Mouse (Mus musculus) limb, embryonic 13.5 days (tissue): ENCODE measurements at regions not wholly inside any gene's neighbourhood (a gene's known extent, or its start where the extent isn't known, plus 50 kb on each side); places are given as distances from the start of the nearest gene placed in this dataset.

Experiments used
- ATAC-seq: fragments of 200-750 bp; cut with Nextera tagmentation; 2 replicates; pipeline ENCODE4 v1.8.0; 2017; ENCODE audit warnings: low read depth, moderate number of reproducible peaks, moderate TSS enrichment; ENCODE audit not compliant: low FRiP score
- H3K27ac ChIP-seq: fragments of 300-500 bp; sonication (generic); 2 replicates; pipeline ENCODE4 v1.5.1; 2015; ENCODE audit warnings: inconsistent platforms, mild to moderate bottlenecking, moderate library complexity
- H3K27me3 ChIP-seq: fragments of 300-500 bp; sonication (generic); 2 replicates; pipeline ENCODE4 v1.6.1; 2015; ENCODE audit warnings: mild to moderate bottlenecking, inconsistent platforms
- H3K36me3 ChIP-seq: fragments of 300-500 bp; sonication (generic); 2 replicates; pipeline ENCODE4 v1.6.1; 2015; ENCODE audit warnings: inconsistent platforms, mild to moderate bottlenecking, moderate library complexity
- H3K4me1 ChIP-seq: fragments of 300-500 bp; sonication (generic); 2 replicates; pipeline ENCODE4 v1.6.1; 2015; ENCODE audit warnings: inconsistent platforms
- H3K4me2 ChIP-seq: fragments of 300-500 bp; sonication (generic); replicated peaks from 2 replicates; pipeline ENCODE4 v1.6.1; 2015; ENCODE audit warnings: inconsistent platforms, mild to moderate bottlenecking, moderate library complexity
- H3K4me3 ChIP-seq: fragments of 300-500 bp; sonication (generic); 2 replicates; pipeline ENCODE4 v1.5.1; 2015; ENCODE audit warnings: moderate library complexity, mild to moderate bottlenecking, inconsistent platforms
- H3K9ac ChIP-seq: fragments of 300-500 bp; sonication (generic); 2 replicates; pipeline ENCODE4 v1.6.1; 2015; ENCODE audit warnings: mild to moderate bottlenecking, inconsistent platforms
- H3K9me3 ChIP-seq: fragments of 300-500 bp; sonication (generic); 2 replicates; pipeline ENCODE4 v1.6.1; 2016; ENCODE audit warnings: inconsistent platforms
- WGBS: fragments of 180-500 bp; shearing (Covaris S2); methylation state at CpG from one replicate; pipeline ENCODE4 v1.1.7; 2015; 5-methylcytosine and 5-hydroxymethylcytosine counted together

DNA sequence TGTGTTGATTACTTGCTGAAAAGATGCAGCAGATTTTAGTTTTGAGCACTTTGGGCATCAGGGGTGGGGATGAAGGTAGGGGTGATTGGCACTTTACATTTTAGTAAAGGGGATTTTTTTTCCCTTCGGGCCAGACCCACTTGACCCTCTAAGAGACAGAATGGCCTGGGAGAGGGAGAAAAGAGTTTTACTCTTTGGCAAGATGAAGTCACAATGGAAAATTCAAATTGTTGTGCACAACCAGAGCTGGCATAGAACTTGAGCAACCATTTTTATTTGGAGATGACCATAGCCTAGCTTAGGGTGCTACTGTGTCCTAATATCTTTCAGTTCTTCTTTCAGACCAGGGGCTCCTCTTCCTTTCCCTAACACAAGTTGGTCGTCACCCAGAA, 88.5 kb upstream of the Ssbp2 start:
- H3K27ac ChIP-seq: peak overlapping the region; percentile 100
- peaks cover 70% of the 10 kb centered on the region for H3K4me1 ChIP-seq
- peak overlapping the region; percentile 43 for H3K4me3 ChIP-seq
- H3K27me3 ChIP-seq: no peaks in the 10 kb centered on the region
- WGBS: 17% methylated on average over 2 of the region's 2 CpGs
- 0 out of 2 replicates have a peak overlapping the region, but pooled peaks have one; percentile 73 for H3K9ac ChIP-seq
- ATAC-seq: no peak
- peak overlapping the region; percentile 77 for H3K4me2 ChIP-seq
- H3K9me3 ChIP-seq: no peaks in the 10 kb centered on the region
- H3K36me3 ChIP-seq: no peaks in the 10 kb centered on the region

DNA sequence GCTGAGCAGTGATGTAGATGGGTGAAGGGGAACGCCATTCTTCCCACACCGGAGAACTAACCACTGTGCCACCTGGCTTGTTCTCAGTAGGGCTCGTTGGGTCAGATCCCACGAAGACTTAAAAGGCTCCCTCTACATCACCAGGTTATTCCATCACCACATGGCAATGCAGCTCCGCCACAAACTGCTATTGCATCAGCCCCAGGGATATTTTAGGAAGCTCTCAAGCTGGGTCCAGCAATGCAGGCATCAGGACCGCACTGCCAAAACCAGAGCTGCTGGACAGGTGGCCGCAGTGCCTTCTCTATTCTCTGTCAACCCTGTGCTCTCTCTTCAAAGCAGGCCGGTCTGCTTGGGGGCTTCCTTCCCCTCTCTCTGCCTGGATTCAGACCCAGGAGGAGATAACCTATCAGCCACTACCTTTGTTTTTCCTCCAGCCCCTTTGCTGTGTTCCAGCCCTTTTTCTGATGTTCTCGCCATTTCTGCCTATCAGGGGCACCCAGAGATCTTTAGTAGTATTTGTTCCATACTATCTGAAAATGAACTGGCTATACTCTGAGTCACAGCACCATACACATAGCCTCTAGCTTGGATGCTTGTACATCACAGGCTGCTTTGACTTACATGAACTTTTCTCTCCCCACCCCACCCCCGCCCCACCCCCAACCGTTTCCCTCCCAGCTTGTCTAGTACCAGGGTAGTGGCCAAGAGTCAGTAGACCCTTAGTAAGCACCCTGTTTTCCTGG, 87.8 kb upstream of the Ssbp2 start:
- H3K9me3 ChIP-seq: no peaks in the 10 kb centered on the region
- H3K36me3 ChIP-seq: no peaks in the 10 kb centered on the region
- peak overlapping the region; percentile 77; the same call in 1 of the 2 replicates for H3K4me2 ChIP-seq
- 52% methylated on average over 11 of the region's 11 CpGs for WGBS
- H3K9ac ChIP-seq: no peak overlapping the region
- peaks cover 65% of the 10 kb centered on the region for H3K4me1 ChIP-seq
- H3K27me3 ChIP-seq: no peaks in the 10 kb centered on the region
- H3K4me3 ChIP-seq: no peak overlapping the region
- ATAC-seq: no peak
- H3K27ac ChIP-seq: peak overlapping the region; percentile 100

DNA sequence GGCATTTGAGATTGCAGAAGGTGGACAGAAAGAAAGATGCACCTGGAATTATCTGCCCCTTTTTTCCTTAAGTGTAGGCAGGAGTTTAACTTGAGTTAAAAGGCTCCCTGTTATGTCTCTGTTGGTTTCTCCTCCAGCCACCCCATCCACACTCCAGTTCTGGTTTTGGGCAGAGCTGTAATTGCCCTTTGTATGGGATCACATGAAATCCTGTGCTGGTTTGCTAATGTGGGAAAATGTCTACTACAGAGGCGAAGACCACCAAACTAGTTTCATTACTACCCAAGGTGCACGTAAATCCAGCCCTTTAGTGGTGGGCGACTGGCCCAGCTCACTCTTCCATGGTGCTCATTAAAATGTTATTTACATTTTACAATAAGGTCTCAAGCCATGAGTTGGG, 85.9 kb upstream of the Ssbp2 start:
- ATAC-seq: peak; percentile 73
- Histone ChIP-seq H3K4me1 (peaks cover 54% of the 10 kb centered on the region), H3K4me2 (peak overlapping the region; percentile 39), H3K9ac (no peak overlapping the region), H3K36me3 (no peaks in the 10 kb centered on the region), H3K27ac (peak overlapping the region; percentile 83), H3K4me3 (no peak overlapping the region), H3K9me3 (no peaks in the 10 kb centered on the region), H3K27me3 (no peaks in the 10 kb centered on the region)
- 9% methylated on average over 3 of the region's 3 CpGs for WGBS

DNA sequence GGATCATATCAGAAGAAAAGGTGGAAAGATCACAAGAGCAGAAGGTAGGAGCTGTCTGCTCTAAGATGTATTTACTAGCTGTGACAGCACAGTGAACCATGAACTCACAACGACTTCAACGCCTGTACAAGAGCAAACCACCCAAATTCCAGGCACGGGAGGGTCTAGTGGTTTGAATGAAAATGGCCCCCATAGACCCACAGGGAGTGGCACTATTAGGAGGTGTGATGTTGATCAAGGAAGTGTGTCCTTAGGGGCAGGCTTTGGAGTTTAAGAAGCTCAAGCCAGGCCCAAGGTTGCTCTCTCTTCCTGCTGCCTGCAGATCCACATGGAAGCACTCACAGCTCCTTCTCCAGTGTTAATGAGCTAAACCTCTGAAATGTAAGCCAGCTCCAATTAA, 83.5 kb upstream of the Ssbp2 start:
- 71% methylated on average over 3 of the region's 3 CpGs for WGBS
- Histone ChIP-seq H3K4me1 (peaks cover 40% of the 10 kb centered on the region), H3K36me3 (no peaks in the 10 kb centered on the region), H3K4me2 (no peak overlapping the region), H3K27ac (no peak overlapping the region), H3K9me3 (no peaks in the 10 kb centered on the region), H3K4me3 (no peak overlapping the region), H3K27me3 (no peaks in the 10 kb centered on the region), H3K9ac (no peak overlapping the region)
- no peak for ATAC-seq

DNA sequence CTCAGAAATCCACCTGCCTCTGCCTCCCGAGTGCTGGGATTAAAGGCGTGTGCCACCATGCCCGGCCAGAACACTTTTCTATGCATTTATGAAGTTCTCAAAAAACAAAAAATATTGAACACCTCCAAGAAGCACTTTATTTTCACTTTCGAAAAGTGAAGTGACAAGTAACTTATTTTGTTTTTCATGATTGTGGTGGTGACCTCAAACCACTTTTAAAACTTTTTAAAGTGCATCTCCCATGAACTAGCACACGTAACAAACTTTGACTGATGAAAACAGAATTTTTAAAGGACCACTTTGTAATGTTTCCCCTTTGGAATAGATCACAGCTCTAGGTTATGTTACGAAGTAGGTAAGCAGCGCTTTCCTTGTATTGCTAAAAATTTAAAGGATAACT, 82.7 kb upstream of the Ssbp2 start:
- H3K9me3 ChIP-seq: no peaks in the 10 kb centered on the region
- H3K9ac ChIP-seq: no peak overlapping the region
- no peak overlapping the region for H3K27ac ChIP-seq
- no peak overlapping the region for H3K4me3 ChIP-seq
- H3K4me1 ChIP-seq: peaks cover 31% of the 10 kb centered on the region
- no peak overlapping the region for H3K4me2 ChIP-seq
- H3K27me3 ChIP-seq: no peaks in the 10 kb centered on the region
- no peaks in the 10 kb centered on the region for H3K36me3 ChIP-seq
- ATAC-seq: no peak
- WGBS: 88% methylated on average over 7 of the region's 7 CpGs

DNA sequence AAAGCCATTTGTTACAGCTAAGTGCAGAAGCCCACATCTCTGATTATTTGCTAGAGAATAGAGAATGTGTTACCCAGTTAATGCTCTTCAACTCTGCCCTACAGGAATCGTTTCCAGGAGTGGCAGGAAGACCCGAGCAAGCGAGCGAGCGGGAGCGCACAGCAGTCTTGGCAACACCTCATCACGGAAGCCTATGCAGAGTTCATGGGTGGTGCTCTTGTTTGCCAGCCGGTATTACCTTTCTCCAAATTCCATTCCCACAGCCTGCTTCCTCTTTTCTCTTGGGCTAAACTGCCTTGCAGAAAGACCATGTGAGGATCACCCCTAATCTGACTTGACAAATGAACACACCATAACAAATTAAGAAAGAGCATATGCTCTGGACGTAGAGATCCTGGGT, 82.1 kb upstream of the Ssbp2 start:
- no peak overlapping the region for H3K4me2 ChIP-seq

DNA sequence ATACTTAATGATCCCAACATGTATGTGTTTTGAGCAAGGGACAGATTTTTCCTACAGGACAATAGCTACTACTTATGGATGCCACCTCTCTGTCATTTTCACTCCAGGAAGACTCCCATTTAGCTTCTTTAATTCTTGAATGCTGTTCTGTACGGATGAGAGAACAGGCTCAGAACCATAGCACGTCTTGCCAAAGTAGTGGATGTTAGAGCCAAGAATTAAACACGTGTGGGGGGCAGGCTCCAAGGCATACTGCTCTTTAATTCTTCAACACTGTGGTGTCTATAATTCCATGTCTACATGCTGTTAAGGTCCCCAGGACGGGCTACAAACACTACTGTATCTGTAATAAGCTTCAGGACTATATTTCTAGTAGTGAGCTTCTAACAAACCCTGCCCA, 74.7 kb upstream of the Ssbp2 start:
- H3K27me3 ChIP-seq: no peaks in the 10 kb centered on the region
- H3K4me3 ChIP-seq: no peak overlapping the region
- no peak overlapping the region for H3K4me2 ChIP-seq
- no peaks in the 10 kb centered on the region for H3K36me3 ChIP-seq
- H3K27ac ChIP-seq: no peak overlapping the region
- peaks cover 16% of the 10 kb centered on the region; the same call in 1 of the 2 replicates for H3K4me1 ChIP-seq
- WGBS: 73% methylated on average over 4 of the region's 4 CpGs
- H3K9ac ChIP-seq: no peak overlapping the region
- H3K9me3 ChIP-seq: no peaks in the 10 kb centered on the region
- no peak for ATAC-seq

More for the DNA sequence above, 82.1 kb upstream of the Ssbp2 start:
- ATAC-seq: no peak
- no peaks in the 10 kb centered on the region for H3K36me3 ChIP-seq
- peaks cover 26% of the 10 kb centered on the region for H3K4me1 ChIP-seq
- no peak overlapping the region for H3K27ac ChIP-seq
- H3K4me3 ChIP-seq: no peak overlapping the region
- H3K9ac ChIP-seq: no peak overlapping the region
- WGBS: 69% methylated on average over 9 of the region's 9 CpGs
- no peaks in the 10 kb centered on the region for H3K9me3 ChIP-seq
- no peaks in the 10 kb centered on the region for H3K27me3 ChIP-seq

DNA sequence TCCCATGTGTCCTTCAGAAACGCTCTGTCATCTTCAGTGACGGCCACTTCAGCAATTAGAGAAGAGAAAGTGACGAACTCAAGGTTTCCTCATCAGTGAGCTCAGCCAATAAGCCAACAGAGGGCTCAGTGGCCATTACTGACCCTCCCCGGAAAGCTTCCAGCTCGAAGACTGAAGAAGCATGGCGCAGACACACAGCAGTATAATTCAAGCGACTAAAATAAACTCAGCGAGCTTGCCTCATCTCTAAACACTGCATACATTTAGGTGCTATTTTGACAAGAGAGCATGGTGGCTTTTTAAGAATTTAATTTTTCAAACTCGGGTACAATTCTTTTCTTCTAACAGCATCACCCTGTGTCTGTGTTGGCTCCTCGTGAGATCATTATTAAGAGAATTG, 72.2 kb upstream of the Ssbp2 start:
- peaks cover 20% of the 10 kb centered on the region for H3K4me1 ChIP-seq
- ATAC-seq: no peak
- H3K36me3 ChIP-seq: no peaks in the 10 kb centered on the region
- no peak overlapping the region for H3K9ac ChIP-seq
- H3K9me3 ChIP-seq: no peaks in the 10 kb centered on the region
- H3K27me3 ChIP-seq: no peaks in the 10 kb centered on the region
- 58% methylated on average over 10 of the region's 10 CpGs for WGBS
- no peak overlapping the region for H3K4me2 ChIP-seq
- H3K27ac ChIP-seq: no peak overlapping the region
- H3K4me3 ChIP-seq: no peak overlapping the region

DNA sequence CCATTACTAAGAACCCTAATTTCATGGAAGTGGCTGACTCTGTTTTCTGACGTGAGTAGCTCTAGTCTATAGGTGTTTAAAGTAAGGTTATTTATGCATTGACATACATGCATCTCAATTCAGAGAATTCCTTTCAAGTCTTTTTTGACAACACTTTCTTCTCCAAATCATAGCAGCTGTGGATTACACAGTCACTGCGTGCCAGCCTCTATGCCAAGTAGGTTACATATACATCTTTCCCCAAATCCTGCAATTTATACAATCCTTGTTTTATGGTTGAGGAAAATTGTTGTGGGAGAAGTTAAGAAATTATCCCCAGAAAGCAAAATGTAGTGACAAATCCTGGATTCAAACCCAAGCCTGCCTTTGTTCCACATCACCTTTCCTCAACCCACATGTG, 56.5 kb upstream of the Ssbp2 start:
- H3K4me1 ChIP-seq: no peaks in the 10 kb centered on the region
- H3K4me2 ChIP-seq: no peak overlapping the region
- H3K9me3 ChIP-seq: no peaks in the 10 kb centered on the region
- H3K27ac ChIP-seq: no peak overlapping the region
- H3K4me3 ChIP-seq: no peak overlapping the region
- no peaks in the 10 kb centered on the region for H3K27me3 ChIP-seq
- H3K9ac ChIP-seq: no peak overlapping the region
- 86% methylated on average over 2 of the region's 2 CpGs for WGBS
- no peak for ATAC-seq
- no peaks in the 10 kb centered on the region for H3K36me3 ChIP-seq

DNA sequence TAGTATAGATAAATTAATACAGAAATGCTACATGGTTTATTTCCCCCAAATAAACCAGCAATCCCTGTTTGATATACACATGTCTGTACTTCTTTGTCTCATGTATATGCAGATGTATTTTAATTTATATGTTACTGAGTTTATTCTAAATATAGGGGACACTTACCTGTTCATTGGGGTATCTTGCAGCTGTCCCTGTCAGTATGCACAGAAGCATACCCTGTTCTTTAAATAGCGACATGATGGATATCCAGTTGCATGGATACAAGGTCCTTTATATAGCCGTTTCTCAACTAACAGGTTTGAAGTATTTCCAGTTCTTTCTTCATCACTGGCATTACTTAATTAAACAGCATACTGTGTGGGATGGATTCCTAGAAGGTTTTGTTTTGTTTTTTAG, 55.1 kb upstream of the Ssbp2 start:
- no peak for ATAC-seq

DNA sequence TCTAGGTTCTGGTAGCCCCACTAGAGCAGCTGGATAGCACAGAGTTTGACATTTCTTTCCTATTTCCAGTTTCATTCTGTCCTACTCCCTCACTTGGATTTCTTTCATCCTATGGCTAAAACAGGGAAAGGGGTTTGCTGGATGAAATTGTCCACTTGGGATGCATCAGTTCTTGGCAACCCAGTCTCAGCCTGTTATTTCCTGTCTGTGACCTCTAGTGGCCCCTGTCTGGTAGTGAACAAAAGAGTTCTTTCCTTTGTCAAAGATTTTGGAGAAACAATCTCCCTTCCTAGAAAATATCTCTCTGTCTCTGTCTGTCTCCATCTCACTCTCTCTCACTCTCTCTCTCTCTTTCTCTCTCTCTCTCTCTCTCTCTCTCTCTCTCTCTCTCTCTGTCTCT, 50.0 kb upstream of the Ssbp2 start:
- H3K9me3 ChIP-seq: no peaks in the 10 kb centered on the region
- H3K4me2 ChIP-seq: no peak overlapping the region
- no peaks in the 10 kb centered on the region for H3K27me3 ChIP-seq
- no peaks in the 10 kb centered on the region for H3K4me1 ChIP-seq
- H3K27ac ChIP-seq: no peak overlapping the region
- H3K36me3 ChIP-seq: no peaks in the 10 kb centered on the region
- no peak overlapping the region for H3K9ac ChIP-seq
- ATAC-seq: no peak
- H3K4me3 ChIP-seq: no peak overlapping the region

More for the DNA sequence above, 55.1 kb upstream of the Ssbp2 start:
- Histone ChIP-seq H3K27me3 (no peaks in the 10 kb centered on the region), H3K9ac (no peak overlapping the region), H3K4me2 (no peak overlapping the region), H3K27ac (no peak overlapping the region), H3K36me3 (no peaks in the 10 kb centered on the region), H3K9me3 (no peaks in the 10 kb centered on the region), H3K4me3 (no peak overlapping the region), H3K4me1 (no peaks in the 10 kb centered on the region)
- WGBS: 86% methylated on average over 2 of the region's 2 CpGs
